ENCODE assay signal across 1 mouse cellular context in the genomic region with DNA sequence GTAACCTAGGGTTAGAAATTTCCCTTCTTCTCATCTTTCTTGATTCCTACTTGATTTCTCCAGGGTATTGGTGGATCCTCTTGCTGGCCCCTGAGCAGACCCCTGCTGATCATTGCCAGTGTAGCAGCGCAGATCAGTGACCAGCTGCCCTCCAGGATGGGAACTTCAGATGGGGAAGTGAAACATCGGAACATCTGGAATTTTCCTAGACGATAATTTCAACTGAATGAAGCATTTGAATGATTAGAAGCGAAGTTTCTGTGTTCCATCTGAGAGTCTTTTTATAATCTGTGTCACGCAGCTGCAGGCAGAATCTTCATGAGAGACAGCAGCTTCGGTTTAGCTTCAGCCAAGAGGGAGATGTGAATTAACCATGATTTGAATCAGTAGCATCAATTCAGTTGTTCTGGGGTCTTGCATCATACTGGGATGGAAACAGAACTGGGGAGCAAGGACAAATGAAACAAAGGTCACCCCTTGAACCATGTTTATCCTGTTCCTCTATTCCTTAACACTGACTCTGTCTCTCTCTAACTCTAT.
TF ChIP-seq lines count a peak whose summit lies in the region.

No protein-coding gene starts in this region.

TF ChIP-seq in CH12.LX, 34 proteins besides CTCF, POLR2A, EP300 and RAD21 (continued from another document):
- TF ChIP-seq SIN3A (IDR thresholded peaks at IDR 0.05; ENCODE audit: low read length) (peak; percentile 76; the same call in 1 of the 2 replicates), PAX5 (IDR thresholded peaks at IDR 0.05; ENCODE audit: low read length) (no peak), KAT2A (IDR thresholded peaks at IDR 0.05; ENCODE audit: insufficient replicate concordance, low read length) (0 out of 2 replicates have a peak, but pooled peaks have one; percentile 34), JUND (conservative IDR thresholded peaks at IDR 0.05; ENCODE audit: low read depth, low read length) (no peak; the same call in 1 of the 2 replicates), TBP (conservative IDR thresholded peaks at IDR 0.05; ENCODE audit: low read depth, low read length) (no peak), ZNF384 (IDR thresholded peaks at IDR 0.05; ENCODE audit: low read depth, low read length) (peak; percentile 27; the same call in 1 of the 2 replicates), USF1 (IDR thresholded peaks at IDR 0.05; ENCODE audit: low read depth, low read length) (no peak), CHD1 (IDR thresholded peaks at IDR 0.05; ENCODE audit: low read depth, low read length) (peak; percentile 88; the same call in 1 of the 2 replicates), IRF4 (IDR thresholded peaks at IDR 0.05; ENCODE audit: low read depth, low read length) (peak; percentile 95), E2F4 (IDR thresholded peaks at IDR 0.05; ENCODE audit: insufficient replicate concordance, low read depth, low read length) (no peak), USF2 (conservative IDR thresholded peaks at IDR 0.05; ENCODE audit: low read depth, low read length) (no peak), BHLHE40 (IDR thresholded peaks at IDR 0.05; ENCODE audit: low read depth, low read length) (peak; percentile 55), UBTF (IDR thresholded peaks at IDR 0.05; ENCODE audit: low read depth, low read length) (no peak), ELF1 (IDR thresholded peaks at IDR 0.05; ENCODE audit: low read depth, low read length) (no peak; the same call in none of the 2 replicates), MEF2A (IDR thresholded peaks at IDR 0.05; ENCODE audit: borderline replicate concordance, low read depth, low read length) (peak; percentile 75), RCOR1 (conservative IDR thresholded peaks at IDR 0.05; ENCODE audit: low read depth, low read length) (peak; percentile 92), ZMIZ1 (IDR thresholded peaks at IDR 0.05; ENCODE audit: low read depth, low read length) (0 out of 2 replicates have a peak, but pooled peaks have one; percentile 44), ZC3H11A (IDR thresholded peaks at IDR 0.05; ENCODE audit: low read depth, low read length) (no peak), ZKSCAN1 (IDR thresholded peaks at IDR 0.05; ENCODE audit: borderline replicate concordance, low read depth, low read length) (no peak), CHD2 (IDR thresholded peaks at IDR 0.05; ENCODE audit: low read length) (peak; percentile 66; the same call in 1 of the 2 replicates), MAFK (IDR thresholded peaks at IDR 0.05; ENCODE audit: insufficient replicate concordance, low read length) (no peak), NRF1 (IDR thresholded peaks at IDR 0.05; ENCODE audit: low read depth, low read length) (0 out of 2 replicates have a peak, but pooled peaks have one; percentile 36), ETS1 (conservative IDR thresholded peaks at IDR 0.05; ENCODE audit: low read depth, low read length) (peak; percentile 71), MAZ (IDR thresholded peaks at IDR 0.05; ENCODE audit: low read depth, low read length) (peak; percentile 72; the same call in 1 of the 2 replicates), HCFC1 (IDR thresholded peaks at IDR 0.05; ENCODE audit: low read depth, low read length) (no peak), POLR2AphosphoS2 (IDR thresholded peaks at IDR 0.05; ENCODE audit: low read depth, low read length) (0 out of 2 replicates have a peak, but pooled peaks have one; percentile 45)
